Mouse (Mus musculus) inflammation-experienced regulatory T-cells, adult 6 months (primary cell): ENCODE results near the gene Runx2. TPM values are rescaled to one million over a fixed set of nuclear protein-coding genes. Genes with fewer than 3 reads are reported as not detected.

Source experiments
- ATAC-seq: one replicate; pipeline ENCODE4 v1.8.0; 2017
- polyA plus RNA-seq, 3 experiments: library from polyadenylated mRNA; unstranded; fragments of 100-300 nt; shearing (Covaris generic); gene quantifications; one replicate each; pipeline ENCODE4 v1.2.1; 2017

Gene Runx2
- polyA plus RNA-seq, 3 experiments from 2014 or later = 6.2 to 21.3 (median 8.4) TPM

DNA sequence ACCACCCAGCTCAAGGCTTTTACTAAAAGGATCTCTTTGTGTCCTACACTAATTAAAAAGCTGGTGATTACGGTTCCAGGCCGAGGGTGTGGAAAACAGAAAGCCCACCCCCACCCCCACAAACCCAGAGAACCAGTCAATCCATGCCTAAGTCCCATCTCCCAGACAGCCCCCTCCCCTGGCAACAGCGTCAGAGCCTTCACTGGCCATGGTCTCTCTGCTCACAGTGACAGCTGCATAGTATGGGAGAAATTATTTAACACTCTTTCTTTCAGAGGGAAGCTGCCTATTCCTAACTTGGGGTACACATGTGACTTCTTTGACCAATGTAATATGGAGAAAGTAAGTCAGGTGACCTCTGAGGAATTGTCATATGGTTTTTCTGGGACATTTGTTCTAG, 228.4 kb downstream of the Runx2 start:
- no peak for ATAC-seq

DNA sequence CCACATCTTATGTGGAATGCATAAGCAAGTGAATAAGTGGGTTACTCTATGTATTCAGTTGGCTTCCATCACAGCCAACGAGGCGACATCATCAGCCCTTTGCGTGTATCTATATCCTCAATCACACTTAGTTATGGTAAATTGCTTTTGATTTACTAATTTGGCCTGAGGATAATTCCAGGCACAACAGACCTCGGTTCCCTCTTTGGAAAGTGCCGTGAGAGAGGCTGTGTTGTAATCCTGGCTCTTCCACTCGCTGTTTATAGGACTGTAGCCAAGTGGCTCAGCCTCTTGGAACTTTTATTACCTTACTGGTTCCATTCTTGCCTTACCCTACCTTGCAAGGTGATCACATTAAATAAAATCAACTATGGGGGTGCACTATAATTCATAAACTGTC, 229.8 kb downstream of the Runx2 start:
- ATAC-seq = no peak

DNA sequence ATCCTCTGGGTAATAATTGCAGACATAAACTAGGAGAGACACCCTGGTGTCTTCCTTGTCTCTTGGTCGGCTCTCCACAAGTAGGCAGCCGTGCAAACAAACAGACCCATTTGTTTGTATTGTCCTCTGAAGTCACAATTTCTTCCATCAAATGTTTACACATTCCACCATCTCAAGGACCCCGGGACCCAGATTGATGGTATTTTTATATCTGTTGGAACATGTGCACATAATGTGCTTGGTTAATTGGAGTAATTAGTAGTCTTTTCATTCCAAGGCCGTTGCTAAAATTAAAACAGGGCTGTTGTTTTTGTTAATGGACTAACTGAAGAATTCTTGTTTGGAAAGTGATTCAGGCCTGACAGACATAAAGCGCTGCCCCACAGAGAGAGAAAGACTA, 236.8 kb downstream of the Runx2 start:
- no peak for ATAC-seq

DNA sequence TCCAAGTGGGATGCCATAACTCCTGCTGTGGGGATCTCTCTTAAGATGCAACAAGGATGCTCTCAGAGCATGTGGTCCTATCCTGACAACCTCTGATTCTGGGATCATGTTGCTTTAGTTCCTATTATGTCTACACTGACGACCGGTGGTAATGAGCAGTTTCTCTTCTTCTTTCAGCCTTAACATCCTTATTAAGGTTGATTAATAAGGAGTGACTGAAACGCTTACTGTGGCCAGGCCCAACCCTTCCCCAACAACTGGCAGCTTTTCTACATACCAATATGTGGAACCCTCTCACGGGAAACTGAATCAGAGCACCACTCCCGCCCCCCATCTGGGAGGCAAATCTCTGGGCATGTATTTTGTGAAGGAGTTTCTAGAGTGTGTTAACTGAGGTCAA, 243.7 kb downstream of the Runx2 start:
- no peak for ATAC-seq

DNA sequence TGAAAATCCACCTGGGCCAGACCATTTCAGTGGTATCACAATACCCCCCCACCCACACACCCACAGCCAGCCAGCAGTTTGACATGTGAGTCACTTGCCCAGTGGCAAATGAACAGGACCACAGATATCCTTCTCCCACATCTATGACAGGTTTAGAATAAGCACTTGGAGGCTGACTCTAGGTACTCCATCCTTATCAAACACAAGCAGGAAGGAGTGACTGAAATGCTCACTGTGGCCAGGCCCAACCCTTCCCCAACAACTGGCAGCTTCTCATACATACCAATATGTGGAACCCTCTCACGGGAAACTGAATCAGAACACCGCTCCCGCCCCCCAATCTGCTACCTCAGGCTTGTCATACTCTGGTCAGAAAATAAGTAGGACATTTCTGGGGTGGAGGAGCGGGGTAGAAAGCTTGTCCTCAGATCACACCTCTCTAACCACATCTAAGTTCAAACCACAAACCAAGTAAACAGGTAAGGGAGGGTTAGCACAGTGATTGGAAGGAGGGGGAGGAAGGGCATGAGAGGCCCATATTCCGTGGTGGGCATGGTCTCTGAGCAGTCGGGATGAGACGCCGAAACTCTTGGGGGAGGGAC, 245.5 kb downstream of the Runx2 start:
- ATAC-seq = peak; percentile 71

DNA sequence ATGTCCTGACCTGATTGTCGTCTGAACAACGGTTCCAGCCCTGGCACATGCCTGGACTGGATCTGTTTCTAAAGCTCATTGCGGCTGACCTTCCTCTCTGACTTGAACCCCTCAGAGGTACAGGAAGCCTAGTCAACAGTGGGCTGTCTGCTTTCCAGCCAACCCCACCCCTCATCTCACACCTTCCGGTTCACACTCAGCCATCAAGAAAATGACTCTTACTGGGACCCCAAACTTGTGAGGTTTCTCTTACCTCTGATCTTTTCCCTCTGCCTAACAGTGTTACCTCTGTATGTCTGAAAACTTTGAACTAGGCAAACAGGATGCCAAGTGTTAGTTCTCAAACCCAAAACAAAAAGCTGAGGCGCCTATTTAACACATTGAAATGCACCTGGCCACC, 247.6 kb downstream of the Runx2 start:
- ATAC-seq = no peak

DNA sequence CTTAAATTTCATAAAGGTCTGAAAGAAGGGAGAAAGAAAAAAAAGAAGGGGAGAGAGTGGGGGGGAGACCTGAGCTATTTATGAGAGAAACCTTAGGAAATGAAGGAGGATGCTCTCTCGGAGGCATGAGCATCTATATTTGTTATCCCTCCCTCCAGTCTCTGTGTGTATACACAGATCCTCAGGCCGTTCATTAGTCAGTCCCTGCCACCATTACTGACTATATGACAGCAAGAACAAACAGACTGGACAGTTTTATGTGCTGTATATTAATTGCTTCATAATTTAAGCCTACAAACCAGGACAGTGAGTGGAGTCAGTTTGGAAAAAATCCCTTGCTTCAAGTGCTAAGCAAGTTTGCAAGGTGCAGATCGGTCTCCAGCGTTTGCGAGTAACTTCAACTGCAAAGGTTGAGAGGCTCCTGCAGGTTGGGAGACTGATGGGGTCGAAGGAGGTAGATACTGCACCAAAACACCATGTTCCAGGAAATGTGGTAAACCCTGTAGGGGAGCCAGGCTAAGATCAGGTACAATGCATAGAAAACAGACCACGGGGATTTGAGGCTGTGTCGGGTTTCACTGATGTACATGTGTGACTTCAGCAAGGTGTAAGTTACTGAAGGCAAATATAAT, 248.6 kb downstream of the Runx2 start:
- ATAC-seq = no peak

DNA sequence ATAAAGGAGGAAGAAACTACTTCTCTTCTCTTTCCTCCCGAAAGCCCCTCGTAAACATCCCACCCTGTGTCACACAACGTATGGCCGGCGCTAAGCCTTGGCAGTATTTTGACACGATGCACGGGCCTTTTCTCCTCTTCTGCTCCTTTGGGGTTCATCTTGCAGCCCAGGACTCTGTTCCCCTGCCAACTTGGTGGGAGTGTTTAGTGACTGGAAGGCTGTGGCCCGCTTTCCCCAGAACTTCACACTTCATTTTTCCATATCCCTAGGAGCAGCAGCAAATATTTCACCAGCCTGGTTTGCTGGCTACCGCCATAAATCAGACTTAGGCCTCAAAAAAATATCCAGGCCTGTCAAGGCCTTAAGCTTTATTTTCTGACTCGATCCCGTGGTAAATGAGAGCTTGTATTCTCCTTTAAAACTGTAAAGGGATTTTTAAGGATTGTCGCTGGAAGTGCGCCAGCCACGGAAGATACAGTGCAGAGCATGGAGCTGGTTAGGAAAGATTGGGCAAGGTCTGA, 249.2 kb downstream of the Runx2 start:
- ATAC-seq = no peak

DNA sequence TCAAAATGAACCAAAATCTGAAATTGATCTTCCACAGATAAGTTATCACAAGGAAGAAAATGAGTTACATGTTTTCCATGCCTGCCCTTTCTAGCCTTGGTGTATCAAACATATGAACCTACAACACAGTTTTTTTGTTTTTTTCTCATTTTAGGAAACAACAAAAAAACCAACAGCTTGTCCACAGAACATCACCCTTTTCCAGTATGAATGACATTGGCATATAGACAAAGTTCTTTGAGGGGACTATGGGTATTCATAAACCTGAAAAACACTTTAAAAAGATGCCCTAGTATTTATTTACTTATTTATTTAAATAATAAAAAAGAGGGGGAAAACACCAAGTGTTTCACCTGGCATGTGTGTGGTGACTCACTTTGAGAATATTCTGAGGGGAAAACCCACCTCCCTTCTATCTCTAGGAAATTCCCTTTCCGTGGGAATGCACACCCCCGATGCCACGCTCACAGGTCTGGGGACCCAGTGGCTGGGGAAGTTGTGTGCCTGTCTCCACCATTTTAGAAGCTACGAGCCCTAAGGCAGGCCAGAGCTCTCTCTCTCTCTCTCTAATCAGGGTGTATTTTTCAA, 249.9 kb downstream of the Runx2 start:
- peak; percentile 20 for ATAC-seq

DNA sequence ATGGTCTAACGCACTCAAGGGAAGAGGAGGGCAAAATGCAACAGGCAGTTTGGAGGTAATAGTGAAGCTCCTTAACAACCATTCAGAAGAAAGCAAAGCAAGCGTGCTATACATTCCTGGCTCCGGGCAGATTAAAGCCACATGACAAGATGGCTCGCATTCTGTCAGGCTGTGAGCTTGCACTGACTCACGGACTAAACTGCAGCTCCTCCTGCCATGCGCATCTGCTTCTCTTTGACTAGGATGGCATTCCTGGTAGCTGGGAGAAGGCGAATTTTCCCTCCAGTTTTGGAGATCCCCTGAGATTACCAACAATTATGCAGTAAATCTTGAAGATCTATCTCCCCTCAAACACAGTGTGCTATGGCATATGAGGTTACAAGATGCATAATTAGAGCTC, 254.6 kb downstream of the Runx2 start:
- no peak for ATAC-seq

DNA sequence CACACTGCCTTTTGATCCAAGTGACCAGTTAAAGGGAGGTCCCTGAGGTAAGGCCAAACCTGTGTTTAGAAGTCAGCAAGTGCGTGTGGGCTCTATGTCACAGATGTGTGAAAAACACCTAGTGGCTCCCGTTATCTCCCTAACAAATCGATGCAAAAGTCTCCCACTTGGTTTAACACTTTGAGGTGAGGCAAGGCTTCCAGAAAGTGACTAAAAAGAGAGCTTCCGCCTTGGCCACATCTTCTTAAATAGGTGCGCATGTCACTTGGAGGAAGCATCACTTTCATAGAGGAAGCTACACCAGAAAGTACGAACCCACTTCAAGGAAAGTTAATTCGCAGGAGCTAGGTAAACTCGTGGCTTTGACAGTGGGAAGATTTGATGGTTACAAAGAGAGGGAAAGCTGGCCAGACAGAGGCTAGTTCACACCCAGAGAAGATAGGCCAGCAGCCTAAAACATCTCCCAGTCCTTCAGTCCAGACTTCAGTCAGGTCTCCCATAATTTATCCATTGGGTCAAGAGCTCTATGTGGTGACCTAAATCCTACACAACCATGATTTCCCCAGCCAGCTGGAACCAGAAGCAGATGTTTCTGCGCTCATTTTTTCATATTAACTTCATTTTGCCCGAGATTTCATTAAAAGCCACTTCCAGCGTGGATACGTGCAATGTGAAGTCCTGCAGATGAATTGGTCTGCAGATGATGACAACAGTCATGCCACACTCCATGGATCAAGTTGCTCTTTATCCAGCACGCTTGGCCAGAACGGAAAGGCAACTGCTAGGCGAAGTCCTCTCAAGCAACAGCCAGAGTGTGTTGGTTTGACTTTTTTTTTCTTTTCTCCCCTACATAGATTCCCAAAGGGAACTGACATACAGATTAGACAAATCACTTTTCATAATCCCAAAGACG, 257.1 kb downstream of the Runx2 start:
- ATAC-seq = peak; percentile 54

DNA sequence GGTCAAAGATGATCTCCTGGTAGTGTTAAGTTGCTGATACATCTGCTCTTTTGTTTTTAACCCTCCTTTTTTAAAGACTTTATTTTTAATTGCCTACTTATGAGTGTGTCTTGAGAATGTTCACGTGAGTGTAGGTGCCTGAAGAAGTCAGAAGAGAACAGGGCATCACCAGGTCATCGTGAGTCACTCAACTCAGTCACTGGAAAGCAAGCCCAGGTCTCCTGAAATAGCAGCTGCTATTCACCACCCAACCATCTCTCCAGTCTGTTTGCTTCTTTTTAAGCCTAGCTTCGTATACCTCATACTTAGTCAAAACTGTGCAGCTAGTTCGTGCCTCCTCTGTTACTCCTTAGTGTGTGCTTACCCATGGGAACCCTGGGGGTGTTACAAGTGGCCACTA, 259.7 kb downstream of the Runx2 start:
- no peak for ATAC-seq

DNA sequence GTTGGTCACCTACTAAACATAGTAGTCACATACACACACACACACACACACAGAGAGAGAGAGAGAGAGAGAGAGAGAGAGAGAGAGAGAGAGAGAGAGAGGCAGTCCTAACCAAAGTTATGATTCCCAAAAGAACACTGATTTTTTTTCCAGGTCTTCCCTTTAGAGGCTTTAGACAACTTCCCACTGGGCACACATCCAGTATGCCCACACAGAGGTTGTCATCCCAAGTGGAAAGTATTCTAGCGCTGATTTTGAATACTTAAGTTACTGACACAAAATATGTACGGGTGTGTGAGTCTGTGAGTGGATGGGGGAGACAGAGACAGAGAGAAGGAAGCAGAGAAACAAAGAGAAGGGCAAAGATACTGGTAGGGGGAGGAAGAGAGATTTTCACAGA, 265.0 kb downstream of the Runx2 start:
- no peak for ATAC-seq

DNA sequence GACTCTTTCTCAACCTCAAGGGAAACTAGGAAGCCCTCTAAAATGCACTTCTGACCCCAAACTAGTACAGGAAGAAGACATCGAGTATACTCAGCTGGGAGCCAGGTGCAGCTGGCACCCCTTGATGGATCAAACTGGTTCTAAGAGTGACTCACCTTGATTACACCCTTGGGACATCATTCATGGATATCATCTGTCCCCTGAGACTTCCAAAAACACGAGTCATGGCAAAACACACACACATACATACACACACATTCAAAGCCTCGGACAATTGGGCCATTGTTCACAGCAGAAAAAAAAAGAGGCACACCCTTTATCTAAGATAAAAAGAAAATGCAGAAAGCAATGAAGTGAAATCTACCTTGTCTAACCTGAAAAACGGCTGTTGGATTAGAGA, 266.7 kb downstream of the Runx2 start:
- ATAC-seq = no peak

DNA sequence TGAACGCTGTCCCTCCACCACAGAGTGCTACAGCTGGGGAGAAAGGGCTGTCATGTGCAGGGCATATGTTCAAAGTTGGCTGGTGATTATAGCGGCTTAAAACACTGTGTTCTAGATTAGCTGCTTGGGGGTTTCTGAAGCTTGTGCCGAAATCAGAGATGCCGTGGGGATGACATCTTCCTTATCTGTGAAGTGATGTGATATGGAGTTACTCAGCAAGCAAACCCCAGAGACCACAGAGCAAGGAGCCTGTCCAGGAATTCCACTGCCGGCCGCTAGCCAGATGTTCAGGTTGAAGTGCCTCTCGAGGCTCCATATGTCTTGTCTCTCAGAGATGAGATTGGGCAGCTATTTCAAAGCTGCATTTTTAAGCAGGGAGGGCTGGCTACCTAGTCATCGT, 267.8 kb downstream of the Runx2 start:
- no peak for ATAC-seq

DNA sequence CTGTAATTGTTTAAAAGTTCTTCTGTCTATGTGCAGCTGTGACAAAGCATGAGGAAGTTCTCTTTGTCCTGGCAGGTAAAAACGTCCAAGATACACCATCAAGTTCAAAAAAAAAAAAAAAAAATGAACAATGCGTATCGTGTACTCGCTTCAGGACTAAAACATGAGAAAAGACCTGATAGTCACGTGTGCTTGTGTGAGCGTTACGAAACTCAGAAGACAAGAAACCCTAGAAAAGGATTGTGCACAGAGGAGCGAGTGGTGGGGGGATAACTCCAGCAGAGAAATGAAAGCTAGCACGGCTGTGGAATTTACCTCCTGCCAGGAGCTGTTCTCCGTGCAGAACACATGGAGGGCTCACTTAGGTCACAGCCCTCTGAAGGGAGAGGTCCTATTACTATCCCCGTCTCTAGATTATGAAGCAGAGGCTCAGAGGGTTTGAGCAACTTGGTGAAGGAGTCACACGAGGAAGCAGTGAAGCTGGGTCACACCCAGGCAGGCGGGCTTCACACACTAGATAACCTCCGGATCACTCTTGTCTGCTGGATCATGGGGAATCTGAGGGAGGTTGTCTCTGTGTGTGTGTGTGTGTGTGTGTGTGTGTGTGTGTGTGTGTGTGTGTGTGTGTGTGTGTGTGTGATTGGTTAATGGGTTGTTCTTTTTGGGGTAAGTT, 269.3 kb downstream of the Runx2 start:
- ATAC-seq = no peak

DNA sequence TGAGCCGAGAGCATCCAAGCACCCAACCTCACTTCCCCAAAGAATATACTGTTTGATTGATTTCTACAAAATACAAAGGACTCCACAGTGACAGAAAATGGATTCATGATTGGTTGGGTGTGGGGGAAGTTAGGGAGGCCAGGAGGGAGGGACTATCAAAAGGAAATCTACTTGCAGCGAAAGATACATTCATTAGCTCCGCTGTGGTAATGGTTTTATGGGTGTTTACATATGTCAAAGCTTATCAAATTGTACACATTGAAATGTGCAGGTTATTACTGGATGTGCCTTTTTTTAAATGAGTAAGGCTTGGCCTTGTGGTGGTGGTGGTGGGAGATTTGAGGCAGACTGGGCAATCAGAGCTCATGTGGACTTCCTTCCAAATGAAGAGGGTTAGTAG, 271.9 kb downstream of the Runx2 start:
- no peak for ATAC-seq

DNA sequence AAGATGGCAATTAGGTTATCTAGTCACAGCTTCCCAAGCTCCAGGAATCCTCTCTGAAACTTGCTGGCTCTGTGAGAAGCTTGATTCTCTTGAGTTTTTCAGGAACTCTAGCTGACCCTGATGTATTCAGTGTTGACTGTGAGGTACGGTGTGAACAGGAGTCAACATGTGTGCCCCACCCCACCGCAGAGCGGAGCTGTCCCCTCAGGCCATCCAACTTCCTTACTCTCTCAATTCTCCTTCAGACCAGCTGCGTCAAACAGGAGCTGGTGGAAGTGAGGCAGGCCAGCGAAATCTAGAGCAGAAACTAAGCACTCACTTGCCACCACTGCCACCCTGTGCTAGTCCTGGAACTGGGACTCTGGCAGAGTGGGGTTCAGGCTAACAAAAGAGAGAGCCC, 273.9 kb downstream of the Runx2 start:
- no peak for ATAC-seq

DNA sequence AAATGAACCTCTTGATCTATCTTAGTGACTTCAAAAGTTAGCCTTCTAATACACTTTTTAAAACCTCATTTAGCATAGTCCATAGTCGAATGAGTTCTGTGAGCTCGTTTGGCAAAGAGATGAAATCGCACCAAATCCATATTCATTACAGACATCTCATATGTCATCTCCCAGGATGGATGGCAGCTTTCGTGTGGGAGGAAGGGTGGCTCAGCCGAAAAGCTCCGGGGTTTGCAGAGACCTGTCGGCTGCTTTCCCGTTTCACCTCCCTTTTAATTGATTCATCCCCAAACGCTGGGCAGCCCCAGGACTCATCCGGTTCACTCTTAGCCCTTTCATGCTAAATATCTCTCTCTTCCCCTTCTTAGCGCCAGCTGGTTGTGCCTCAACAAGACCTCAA, 275.7 kb downstream of the Runx2 start:
- ATAC-seq = no peak

DNA sequence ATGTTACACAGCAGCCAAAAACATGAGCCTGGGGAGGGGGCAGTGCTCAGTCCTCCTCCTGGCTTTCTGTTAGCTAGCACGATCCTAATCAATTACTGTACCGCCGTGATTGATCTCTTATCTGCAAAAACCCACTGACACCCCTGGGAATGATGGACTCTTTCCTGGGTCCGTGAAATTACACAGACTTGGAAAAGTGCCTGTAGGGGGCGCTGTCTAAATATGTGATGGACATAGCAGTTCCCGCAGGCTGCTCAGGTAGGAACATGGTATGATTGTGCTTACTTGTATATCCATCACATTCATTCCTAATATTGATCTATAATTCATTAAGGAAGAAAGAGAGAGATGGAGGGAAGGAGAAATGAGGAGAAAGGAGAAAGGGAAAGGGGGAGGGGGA, 284.6 kb downstream of the Runx2 start:
- no peak for ATAC-seq

DNA sequence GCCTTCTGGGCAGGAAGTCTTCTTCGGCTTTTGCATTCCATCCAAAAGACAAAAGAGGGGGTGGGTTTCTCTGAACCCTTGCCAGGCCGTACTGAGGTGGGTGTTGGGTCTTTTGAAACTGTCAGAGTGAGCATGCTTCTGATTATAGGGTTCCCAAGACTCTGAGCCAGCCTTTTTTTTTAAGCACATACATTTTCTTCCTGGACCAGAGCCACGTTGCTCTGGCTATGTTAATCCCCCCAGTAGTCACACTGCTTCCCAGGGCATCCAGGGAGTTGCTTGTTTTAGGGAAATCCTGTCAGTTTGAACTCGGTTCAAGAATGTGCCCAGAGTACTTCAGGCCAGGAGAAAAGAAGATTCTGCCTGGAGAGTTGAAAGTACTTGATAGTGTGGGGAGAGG, 286.0 kb downstream of the Runx2 start:
- no peak for ATAC-seq

DNA sequence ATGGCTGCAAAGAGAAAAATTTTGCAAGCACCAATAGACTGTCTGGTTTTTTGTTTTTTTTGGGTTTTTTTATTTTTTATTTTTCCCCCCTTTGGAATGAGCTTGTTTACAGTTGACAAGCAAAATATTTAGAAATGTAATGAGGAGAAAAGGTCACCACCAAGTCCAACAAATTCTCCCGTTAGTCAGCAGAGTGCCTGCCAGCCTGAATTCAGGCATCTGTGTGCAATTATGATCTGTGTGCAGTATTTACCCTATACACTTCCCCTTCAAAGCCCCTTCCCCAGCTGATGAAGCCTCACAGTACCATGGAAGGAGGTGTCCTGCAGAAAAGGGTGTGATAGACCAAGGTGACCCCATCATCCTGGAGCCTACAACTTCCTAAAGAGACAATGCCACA, 290.5 kb downstream of the Runx2 start:
- ATAC-seq = no peak

DNA sequence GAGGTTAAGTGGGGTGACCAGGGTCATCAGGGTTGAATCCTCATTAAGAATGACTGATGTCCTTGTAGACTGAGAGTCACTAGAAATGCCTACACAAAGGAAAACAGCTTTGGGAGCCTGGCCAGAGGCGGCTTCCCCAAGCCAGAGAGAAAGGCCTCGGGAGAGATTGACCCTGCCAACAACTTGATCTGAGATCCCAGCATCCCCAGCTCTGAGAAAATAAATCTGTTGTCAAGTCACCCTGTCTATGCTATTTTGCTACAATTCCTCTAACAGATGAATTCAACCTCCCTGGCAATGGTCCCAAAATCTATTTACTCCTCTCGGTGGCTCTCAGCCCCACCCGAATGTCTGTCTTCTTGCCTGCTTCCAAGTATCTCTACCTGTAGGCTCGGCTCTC, 291.7 kb downstream of the Runx2 start:
- ATAC-seq = no peak
